Mouse (Mus musculus) kidney, adult 18-20 months (tissue): ENCODE results near the gene Mtmr2.
A peak's percentile ranks its signal among the peaks of the same experiment; 100 is the strongest.

Source experiments
- DNase-seq: peaks from one replicate; pipeline ENCODE4 v3.0.0; 2021

Gene Mtmr2

GRCm38 (mm10) chr9:13809937-13810336 lies 61.7 kb downstream of the Mtmr2 start:
- DNase-seq: no peak

GRCm38 (mm10) chr9:13818369-13818768 lies 70.2 kb downstream of the Mtmr2 start:
- DNase-seq: no peak

GRCm38 (mm10) chr9:13820774-13821173 lies 72.6 kb downstream of the Mtmr2 start:
- DNase-seq: no peak

- no peak for DNase-seq
Observed at GRCm38 (mm10) chr9:13825896-13826295, 77.7 kb downstream of the Mtmr2 start.

GRCm38 (mm10) chr9:13826391-13826805 lies 78.2 kb downstream of the Mtmr2 start:
- DNase-seq: peak; percentile 81

DNA sequence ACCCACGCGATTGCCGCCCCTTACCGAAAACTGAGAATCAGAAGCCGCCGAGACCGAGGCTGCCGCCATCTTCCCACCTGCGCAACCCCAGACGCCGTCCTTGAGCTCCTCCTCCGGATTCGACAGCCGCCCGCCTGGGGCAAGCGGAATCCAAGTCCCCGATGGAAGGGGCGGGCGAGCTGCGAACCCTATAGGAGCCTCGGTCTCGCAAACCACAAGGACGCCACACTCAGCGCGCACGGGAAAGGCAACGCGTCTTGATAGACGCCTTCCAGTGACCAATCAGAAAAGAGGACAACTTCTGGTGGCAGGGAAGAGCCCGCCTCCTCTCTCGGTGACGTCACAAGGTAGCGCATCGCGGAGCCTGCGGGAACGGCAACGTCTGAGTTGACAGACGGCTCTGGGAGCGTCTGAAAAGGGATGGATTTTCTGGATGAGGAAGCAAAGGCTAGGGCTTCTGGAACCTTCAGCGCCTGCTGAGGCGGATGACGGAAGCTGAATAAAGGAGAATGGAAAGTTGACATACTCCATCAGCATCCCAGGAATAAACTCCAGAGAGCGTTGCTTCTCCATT lies 78.7 kb downstream of the Mtmr2 start, which contains the start of gene Cep57:
Cep57 (minus strand) TSS at position 276 of the 574 bp plus-strand sequence.
- peak; percentile 96 for DNase-seq

DNA sequence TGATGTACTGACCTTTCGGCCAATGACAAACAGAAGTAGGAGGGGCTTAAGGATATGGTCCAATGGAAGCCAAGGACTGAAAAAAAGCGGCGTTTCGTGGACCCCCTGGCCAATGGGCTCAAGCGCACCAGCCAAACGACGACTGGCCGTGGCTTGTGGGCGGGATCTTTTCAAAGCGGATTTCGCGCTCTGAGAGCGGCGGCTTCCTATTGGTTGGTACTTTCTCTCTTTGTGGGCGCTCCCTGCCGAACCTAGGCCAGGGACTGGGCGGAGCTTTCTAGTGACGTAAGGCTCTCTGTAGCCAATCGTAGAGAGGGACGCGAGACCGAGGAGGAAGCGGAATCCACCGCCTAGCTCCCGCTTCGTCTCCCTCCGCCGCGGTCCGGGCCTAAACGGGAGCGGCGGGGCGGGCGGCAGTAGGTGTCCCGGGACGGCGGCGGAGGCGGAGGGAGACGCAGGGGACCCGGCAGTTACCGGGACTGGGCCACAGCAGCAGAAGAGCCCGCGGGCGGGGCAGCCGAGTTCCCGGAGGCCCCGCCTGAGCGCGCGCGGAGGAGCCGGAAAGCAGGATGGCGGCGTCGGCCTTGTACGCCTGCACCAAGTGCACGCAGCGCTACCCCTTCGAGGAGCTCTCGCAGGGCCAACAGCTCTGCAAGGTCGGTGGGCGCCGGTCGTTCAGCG lies 79.3 kb downstream of the Mtmr2 start, which contains the start of gene Fam76b:
Fam76b (plus strand) TSS at position 311 of the 681 bp plus-strand sequence.
- peak; percentile 100 for DNase-seq

DNA sequence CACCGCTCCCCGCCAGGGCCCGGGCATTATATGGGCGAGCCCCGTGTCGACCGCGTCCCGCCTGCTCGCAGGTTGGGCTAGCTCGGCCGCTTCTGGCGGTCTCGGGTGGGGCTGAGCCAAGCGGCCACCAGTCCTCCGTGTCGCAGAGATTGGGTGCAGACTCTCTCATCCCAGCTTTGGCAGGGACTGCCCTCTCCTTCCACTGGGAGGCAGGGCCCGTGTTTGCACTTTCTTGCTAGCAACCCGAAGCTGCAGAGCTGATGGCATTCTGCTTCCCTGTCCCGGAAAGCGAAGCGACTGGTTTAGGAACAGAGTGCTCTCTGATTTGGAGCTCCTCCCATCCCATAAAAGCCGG lies 79.9 kb downstream of the Mtmr2 start:
- no peak for DNase-seq

- no peak for DNase-seq
Observed at GRCm38 (mm10) chr9:13835256-13835655, 87.0 kb downstream of the Mtmr2 start.

- no peak for DNase-seq
Observed at GRCm38 (mm10) chr9:13836726-13837125, 88.5 kb downstream of the Mtmr2 start.

GRCm38 (mm10) chr9:13847591-13847990 lies 99.4 kb downstream of the Mtmr2 start:
- no peak for DNase-seq

DNA sequence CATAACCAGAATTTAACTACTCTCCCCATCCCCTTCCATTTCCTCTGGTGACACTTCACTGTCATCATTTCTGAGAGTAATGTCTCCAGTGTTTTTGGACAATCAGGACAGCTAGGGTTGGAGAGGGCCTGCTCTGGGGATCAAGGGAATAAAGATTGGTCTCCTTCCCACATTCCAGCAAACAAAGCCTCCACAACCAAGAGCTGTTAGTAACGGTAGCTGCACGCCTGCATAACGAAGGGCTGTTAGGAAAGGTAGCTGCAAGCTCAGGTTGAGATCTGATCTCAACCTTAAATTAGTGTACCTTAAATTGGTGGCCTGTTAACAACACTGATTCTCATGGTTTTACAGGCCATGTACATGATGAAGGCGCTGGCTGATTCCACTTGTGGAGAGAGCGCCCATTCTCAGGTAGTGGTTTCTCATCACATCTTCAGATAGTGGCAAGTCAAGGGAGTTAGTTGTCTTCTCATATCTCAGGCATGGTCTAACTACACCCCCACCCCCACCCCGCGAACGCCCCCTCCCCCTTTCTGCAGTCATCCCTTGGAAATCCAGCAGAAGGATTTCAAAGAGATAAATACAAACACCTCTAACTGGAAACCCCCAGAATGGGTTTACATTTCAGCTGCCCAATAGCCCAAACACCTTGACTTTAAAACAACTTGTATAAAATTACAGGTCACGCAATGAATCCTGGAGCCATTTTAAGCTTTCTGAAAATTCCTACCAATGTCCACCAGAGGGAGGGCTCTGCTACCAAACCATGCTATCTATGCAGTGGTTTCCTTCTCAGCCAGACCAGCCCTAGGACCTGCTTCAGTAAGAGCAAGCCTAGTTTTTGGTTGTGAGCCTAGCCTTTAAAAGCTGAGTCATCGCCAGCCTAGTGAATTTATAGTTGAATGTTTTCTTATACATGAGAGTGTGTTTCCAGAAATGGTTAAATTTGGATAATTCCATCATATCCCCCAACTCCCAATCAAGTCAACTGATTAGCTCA lies 100.6 kb downstream of the Mtmr2 start:
- no peak for DNase-seq

DNA sequence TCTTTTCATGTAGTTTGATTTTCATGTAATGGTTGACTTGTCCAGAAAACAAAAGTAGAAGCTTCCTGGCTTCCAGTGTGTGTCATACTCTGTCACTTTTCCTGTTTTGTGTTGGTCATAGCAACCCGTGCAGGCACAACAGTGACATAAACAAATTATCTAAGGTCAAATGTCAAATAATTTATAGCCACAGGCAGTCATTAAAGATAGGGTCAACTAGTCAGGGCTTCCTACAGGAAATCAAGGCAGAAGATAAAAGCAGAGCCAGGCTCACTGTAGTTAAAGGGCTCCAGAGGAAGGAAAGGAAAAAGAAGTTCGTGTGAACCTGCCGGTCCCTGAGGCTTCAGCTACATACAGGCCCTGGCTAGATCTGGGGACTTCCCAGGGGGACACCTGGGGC lies 105.7 kb downstream of the Mtmr2 start:
- no peak for DNase-seq
